Mouse (Mus musculus) regulatory T cell (primary cell): ENCODE results near the gene Mlh3.

ENCODE experiments used
- in situ Hi-C: fragments of 300-600 bp; cut with MboI, MseI; formaldehyde crosslinking; loops from one replicate; pipeline ENCODE4 v1.15.1; 2025; ENCODE audit warnings: high pct_unique_total_duplicates

The Mlh3 gene

DNA sequence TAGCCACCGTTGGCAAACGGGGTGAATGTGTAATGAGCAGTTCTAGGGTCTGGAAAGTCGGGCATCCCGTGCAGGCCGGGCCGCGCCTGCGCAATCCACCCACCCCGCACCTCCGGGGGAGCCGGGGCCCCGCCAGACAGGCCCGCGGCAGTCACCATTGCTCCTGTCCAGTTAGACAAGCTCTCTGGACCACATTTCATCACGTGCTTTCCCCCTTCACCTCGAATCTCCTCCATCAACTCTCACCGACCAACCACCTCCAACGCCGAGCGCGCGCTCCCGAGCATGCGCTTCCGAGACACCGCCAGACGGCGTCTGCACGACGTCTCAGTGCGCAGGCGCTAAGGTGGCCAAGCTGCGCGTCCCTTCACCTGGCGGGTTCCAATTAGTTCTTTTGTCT is at the start of gene Mlh3:
Mlh3 (minus strand) TSS at position 281 of the 400 bp plus-strand sequence.
- in situ Hi-C loops, result no loop called here

DNA sequence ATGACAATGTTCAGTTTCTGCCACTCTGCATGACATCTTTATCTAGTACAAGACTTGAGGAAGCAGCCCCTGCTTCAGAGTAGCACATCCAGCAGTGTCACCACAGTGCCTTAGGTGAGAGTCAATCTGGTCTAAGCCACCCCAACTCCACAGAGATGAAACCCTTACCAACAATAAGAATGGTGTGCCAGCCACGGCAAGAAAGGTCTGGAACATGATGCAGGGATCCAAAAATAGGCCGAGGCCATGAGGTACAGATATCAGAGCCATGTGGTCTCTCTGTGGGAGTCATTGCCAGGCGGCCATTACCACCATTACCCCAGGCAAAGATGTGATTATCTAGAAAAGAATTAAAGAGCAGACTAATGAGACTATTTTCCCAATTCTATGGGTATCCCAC is 38.3 kb upstream of the Mlh3 start:
- in situ Hi-C loops, result no loop called here

DNA sequence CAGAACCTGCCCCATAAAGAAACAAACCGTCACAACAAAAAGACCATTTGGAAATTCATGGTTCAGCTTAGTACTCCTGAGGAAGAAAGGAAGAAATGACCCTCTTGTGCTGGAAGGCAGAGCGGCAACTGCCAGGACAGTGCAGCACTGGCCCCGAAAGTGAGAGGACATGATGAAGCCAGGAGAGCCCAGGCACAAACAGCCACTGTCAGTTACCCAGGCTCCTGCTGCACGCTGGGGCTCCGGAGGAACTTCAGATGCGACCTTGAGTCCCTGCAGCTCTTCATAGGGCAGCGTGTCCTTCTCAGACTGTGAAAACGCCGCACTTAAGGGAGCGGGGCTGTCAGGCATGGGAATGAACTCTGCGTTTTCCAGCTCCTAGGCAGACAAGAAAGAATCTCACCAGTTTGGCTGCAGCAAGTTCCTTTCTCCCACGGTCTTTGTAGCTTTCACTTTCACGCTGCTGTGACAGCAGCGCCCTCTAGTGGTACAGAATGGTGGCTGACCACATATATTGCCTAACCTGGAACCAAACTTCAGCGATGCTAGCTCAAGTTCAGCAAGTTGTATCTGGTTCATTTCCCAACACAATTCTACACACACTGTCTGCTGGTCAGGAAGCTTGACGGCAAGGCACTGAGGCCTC is 35.0 kb upstream of the Mlh3 start:
- in situ Hi-C loops, result no loop called here

GRCm38 (mm10) chr12:85304725-85305124 is 34.3 kb upstream of the Mlh3 start:
- in situ Hi-C loops, result no loop called here

DNA sequence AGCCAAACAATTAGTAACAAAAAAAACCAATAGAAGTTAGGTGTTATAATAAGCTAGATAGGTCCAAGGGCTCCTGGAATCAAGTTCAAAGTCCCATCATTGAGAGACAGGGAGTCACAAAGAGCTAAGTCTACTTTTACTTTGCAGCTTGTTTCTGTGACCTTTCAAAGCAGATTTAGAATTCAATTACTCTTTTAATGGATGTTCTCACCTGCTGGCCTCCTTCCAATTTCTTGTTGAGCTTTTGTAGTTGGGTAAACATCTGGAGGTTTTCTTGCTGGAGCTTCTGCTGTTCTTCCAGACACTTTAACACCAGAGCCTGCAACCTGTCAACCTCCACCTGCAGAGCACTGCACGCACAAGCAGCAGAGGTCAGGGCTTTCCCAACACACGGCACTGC is 32.9 kb upstream of the Mlh3 start:
- in situ Hi-C loops, result no loop called here

DNA sequence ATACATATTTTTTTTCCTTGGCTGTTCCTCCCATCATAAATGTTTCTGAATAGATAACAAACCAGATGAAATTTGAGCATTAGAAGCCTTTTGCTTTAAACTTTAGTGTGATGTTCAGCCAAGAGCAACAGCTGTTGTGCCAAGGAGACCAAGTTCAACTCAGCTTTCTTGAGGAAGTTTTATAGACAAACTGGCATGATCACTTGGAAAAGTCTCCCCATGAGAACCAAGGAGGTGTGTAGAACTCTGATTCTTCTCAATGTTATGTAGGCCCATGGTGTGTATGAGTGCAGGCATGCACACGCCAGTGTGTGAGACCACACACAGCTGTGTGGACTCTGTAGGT is 28.4 kb upstream of the Mlh3 start:
- in situ Hi-C loops, result loop anchor here (25.0 kb wide), 1 partner anchor 137 kb away; the partner anchor contains the start of gene Rps6kl1

DNA sequence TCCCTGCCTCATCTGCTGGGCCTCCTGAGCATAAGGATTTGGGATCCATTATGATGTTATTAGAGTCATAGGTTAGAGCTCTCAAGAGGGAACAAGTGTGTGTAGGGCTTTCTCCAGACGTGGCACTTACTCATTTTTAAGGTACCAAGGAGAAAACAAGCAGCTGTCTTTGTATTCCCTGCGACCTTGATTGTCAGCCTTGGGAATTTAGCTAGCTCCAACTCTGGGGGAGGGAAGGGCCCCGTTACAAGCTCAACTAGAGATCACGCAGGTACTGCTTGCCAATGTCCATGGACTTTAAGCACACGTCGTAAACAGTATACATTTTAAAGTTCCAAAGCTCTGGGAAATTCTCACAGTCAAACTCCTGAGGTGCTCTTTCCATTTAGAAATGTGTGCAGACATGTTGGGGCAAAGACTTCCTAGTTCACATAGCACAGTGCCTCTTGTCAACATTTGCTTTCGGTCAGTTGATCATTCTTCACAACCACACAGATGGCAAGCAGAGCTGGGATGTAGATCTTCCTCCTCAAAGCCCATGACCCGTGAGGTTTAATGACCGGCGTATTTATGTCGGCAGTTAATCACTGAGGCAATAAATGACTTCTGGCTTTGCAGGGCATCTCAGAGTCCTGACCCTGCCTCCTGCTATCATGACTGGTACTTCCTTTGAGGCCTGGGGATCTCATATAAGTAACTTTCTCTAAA is 27.9 kb upstream of the Mlh3 start:
- in situ Hi-C loops, result loop anchor here (25.0 kb wide), 1 partner anchor 136 kb away; the partner anchor contains the start of gene Rps6kl1

- in situ Hi-C loops, result loop anchor here (25.0 kb wide), 1 partner anchor 135 kb away; the partner anchor contains the start of gene Rps6kl1
Measured at GRCm38 (mm10) chr12:85297345-85297997, 27.1 kb upstream of the Mlh3 start.

GRCm38 (mm10) chr12:85296915-85297314 is 26.5 kb upstream of the Mlh3 start:
- in situ Hi-C loops, result loop anchor here (25.0 kb wide), 1 partner anchor 135 kb away; the partner anchor contains the start of gene Rps6kl1

DNA sequence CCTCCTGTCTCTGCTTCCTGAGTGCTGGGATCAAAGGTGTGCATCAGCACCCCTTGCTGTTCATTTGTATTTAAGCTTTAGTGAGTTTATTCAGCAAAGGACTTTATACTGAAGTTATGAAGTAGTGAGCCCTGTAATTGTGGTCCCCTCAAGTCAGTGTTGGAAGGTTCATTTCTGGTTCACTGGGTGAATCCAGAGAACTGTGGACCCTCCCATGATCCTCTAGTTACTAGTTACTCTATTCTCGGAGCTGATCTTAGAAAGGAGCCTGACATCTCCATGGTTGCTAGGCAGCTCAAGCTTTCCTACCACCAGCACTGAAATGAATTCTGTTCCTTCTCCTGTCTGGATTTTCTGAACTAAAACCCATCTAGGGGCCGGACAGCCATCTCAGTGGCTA is 25.1 kb upstream of the Mlh3 start:
- in situ Hi-C loops, result loop anchor here (25.0 kb wide), 1 partner anchor 133 kb away; the partner anchor contains the start of gene Rps6kl1

- in situ Hi-C loops, result loop anchor here (25.0 kb wide), 1 partner anchor 131 kb away; the partner anchor contains the start of gene Rps6kl1
Measured at GRCm38 (mm10) chr12:85292906-85293305, 22.5 kb upstream of the Mlh3 start.

DNA sequence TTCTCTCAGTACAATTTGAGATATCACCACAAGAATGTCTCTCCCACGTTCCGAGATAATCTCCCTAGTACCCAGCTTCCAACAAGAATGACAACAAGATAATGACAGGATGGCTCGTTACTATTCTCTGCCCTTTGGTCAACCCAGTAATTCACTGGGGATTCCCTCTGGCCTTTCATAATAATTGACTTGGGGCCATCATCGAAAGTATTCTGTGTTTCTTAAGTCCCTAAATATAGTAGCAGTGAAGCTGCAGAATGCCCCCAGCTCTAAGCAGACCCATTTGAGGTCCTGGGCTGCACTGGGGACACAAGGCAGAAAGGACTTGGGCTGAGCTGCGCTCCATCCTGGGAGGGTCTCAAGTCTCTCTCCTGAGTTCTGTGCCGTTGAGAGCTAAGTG is 21.9 kb upstream of the Mlh3 start:
- in situ Hi-C loops, result loop anchor here (25.0 kb wide), 1 partner anchor 130 kb away; the partner anchor contains the start of gene Rps6kl1

DNA sequence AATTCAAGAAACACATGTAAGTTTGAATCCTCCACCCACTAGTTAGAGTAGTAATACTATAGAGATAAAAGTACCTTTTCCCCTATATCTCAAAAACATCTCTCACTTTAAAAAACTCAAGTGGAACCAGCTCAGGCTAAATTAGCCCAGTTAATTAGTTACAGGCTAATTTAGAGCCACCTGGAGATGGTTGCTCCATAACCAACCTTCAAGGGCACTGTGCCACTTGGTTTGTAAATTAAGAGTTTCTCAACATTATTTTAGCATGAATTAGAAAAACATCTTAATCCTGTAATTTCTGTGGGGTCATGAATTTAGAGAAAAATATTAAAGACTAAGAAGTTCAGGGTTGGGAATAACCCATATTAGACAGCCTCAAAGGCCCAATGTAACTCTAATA is 21.1 kb upstream of the Mlh3 start:
- in situ Hi-C loops, result loop anchor here (25.0 kb wide), 1 partner anchor 129 kb away; the partner anchor contains the start of gene Rps6kl1

- in situ Hi-C loops, result loop anchor here (25.0 kb wide), 1 partner anchor 128 kb away; the partner anchor contains the start of gene Rps6kl1
Measured at GRCm38 (mm10) chr12:85290633-85291032, 20.2 kb upstream of the Mlh3 start.

GRCm38 (mm10) chr12:85289157-85290000 is 19.0 kb upstream of the Mlh3 start:
- in situ Hi-C loops, result loop anchor here (25.0 kb wide), 1 partner anchor 127 kb away; the partner anchor contains the start of gene Rps6kl1

GRCm38 (mm10) chr12:85288486-85289156 is 18.2 kb upstream of the Mlh3 start, which contains the start of gene Zc2hc1c:
Gene Zc2hc1c (plus strand): TSS chr12:85288591.
- in situ Hi-C loops, result loop anchor here (25.0 kb wide), 1 partner anchor 126 kb away; the partner anchor contains the start of gene Rps6kl1

DNA sequence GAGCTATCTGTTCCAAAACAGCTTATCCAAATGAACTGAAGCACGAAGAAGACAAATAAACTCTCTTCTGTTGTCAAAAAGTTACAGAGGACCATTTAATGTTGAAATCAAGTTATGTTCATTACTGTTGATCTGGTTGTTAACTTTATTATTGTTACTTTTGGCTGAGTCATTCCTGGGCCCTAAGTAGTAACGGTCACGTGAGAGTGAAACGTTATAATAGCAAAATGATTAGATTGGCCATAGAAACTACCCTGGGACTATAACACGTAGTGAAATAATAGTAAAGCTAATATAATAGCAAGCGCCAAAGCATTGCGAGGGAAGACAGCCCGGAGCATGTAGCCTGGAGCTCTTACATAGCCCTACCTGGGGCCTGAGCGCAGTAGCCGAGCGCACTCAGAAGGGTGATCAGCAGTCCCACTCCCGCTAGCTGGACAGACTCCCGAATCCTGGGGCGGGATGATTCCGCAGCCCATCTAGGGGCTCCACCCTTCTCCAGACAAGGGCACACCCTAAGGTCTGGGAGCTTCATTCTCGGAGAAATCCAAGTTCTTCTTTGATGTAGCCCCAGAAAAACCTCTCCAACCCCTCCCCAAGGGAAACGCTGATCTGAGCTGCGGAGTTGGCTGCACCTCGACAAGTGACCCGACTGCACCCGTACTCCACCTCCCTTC is 17.5 kb upstream of the Mlh3 start, which contains the start of gene Acyp1:
Acyp1 (minus strand) TSS at position 630 of the 677 bp plus-strand sequence.
- in situ Hi-C loops, result loop anchor here (25.0 kb wide), 1 partner anchor 126 kb away; the partner anchor contains the start of gene Rps6kl1

- in situ Hi-C loops, result loop anchor here (25.0 kb wide), 1 partner anchor 125 kb away; the partner anchor contains the start of gene Rps6kl1
Measured at GRCm38 (mm10) chr12:85286941-85287340, 16.5 kb upstream of the Mlh3 start.

- in situ Hi-C loops, result loop anchor here (25.0 kb wide), 1 partner anchor 123 kb away; the partner anchor contains the start of gene Rps6kl1
Measured at GRCm38 (mm10) chr12:85284996-85285395, 14.6 kb upstream of the Mlh3 start.
